Mouse (Mus musculus): ENCODE measurements around the gene Mrfap1. TPM values are rescaled to one million over a fixed set of nuclear protein-coding genes. Genes with fewer than 3 reads are reported as not detected.

The Mrfap1 gene
- total RNA-seq, 2 experiments from 2014 or later: 569 to 617 TPM

DNA sequence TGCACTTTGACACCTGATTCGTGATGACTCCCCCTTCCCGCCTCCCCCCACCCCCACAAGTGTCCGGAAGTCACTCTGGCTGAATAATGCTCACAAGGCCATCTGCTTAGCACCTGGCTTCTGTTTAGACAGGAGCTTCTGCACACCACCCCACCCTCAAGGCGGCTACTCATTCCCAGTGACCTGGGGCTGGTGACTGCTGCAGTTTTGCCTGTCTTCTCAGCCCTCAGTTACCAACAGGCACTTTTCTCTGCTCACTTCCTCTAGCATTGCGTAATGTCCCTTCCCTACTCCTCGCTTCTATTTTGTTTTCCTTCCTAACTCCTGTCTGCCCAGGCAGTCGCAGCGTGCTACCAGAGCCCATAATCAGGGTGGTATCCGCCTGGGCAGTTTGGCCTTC is 4.7 kb downstream of the Mrfap1 start:
- no peak for DNase-seq (ENCODE audit: extremely low spot score in 1 of 2, low spot score in 1 of 2)

DNA sequence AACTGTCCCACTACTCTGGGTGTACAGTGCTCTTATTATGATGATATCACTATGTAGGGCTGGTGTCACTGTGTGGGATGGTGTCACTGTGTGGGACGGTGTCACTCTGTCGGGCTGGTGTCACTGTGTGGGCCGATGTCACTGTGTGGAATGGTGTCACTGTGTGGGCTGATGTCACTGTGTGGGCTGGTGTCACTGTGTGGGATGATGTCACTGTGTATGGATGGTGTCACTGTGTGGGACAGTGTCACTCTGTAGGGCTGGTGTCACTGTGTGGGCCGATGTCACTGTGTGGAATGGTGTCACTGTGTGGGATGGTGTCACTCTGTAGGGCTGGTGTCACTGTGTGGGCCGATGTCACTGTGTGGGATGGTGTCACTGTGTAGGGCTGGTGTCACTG is 10.5 kb downstream of the Mrfap1 start:
- DNase-seq (ENCODE audit: extremely low spot score in 1 of 2, low spot score in 1 of 2): no peak

DNA sequence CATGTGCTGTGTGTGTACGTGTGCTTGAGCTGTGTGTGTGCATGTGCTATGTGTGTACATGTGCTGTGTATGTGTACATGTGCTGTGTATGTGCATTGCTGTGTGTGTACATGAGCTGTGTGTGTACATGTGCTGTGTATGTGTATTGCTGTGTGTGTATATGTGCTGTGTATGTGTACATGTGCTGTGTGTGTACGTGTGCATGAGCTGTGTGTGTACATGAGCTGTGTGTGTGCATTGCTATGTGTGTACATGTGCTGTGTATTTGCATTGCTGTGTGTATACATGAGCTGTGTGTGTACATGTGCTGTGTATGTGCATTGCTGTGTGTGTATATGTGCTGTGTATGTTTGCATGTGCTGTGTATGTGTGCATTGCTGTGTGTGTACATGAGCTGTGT is 17.1 kb downstream of the Mrfap1 start:
- no peak for DNase-seq (ENCODE audit: extremely low spot score in 1 of 2, low spot score in 1 of 2)

DNA sequence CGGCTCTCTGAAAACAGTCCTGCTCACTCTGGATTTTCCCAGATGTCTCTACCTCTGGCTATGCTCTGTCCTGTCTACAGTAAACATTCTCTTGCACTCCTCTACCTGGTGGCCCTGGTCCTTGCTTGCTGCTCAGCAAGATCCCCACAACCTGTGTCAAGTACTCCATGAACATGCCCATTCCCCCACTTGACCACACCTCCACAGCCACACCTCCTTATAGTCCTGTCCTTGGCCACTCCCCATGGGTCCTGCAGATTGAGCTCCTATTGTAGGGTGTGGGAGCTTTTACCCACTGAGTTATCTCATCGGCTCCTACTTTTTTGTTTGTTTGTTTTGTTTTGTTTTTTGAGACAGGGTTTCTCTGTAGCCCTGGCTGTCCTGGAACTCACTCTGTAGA is 17.7 kb downstream of the Mrfap1 start:
- no peak for DNase-seq (ENCODE audit: extremely low spot score in 1 of 2, low spot score in 1 of 2)

DNA sequence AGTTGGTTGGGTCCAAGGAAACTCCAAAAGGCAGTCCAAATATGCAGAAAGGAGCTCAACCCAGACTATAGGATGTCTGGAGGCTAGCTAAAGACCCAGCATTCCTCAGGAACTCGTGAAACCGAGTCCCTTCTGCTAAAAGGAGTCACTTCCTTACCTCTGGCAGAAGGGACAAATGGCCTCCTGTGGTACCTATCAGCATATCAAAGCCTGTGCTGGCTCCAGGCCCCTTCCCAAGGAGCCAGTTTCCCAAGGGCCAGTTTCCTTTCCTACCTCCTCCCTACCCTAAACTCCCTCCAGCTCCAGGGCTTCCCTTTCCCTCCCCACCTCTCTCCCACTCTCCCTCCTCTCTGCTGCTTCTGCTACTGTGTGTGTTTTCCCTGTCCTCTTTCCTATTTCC is 19.4 kb downstream of the Mrfap1 start:
- DNase-seq (ENCODE audit: extremely low spot score in 1 of 2, low spot score in 1 of 2): no peak

DNA sequence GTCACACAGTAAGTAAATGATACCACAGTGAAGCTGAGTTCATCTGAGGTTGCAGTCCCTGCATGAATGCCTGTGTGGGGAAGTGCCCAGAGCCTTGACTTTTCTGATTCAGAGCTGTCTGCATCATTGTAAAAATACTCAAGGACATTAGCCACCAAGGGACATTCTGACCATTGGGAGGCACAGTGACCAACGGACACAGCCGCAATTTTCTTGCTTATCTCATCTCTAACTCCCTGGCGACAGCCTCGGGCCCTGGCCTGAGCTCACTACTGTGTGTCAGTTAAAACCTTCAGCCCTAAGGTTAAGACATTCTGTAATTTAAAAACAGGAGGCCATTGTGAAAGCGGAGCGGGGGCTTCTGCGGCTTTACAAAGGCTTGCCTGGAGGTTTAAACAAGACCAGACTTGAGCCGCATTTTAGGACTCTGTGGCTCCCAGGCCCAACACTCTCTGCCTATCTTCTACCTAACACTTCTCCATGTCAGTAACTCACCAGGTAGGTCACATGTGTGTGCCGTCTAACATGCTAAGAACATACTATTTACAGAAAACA is 20.5 kb downstream of the Mrfap1 start:
- DNase-seq (ENCODE audit: extremely low spot score in 1 of 2, low spot score in 1 of 2): no peak

DNA sequence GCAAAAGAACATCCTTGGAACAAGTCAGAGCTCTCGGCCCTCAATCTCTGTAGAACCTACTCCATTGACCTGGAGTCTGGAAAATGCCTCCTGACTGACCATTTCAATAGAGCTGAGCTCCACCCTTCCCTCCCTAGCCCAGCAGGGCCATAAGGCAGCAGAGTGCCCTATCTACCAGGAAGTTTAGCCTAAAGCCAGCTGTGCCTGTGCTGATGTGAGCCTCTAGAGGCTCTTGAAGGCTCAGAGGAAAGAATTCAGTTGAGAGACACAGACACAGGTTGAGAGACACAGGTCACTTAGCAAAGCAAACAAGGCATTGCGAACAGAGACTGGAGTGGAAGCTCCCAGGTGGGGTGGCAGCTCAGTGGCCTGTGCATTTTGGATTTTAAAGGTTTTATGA is 21.3 kb downstream of the Mrfap1 start:
- no peak for DNase-seq (ENCODE audit: extremely low spot score in 1 of 2, low spot score in 1 of 2)

DNA sequence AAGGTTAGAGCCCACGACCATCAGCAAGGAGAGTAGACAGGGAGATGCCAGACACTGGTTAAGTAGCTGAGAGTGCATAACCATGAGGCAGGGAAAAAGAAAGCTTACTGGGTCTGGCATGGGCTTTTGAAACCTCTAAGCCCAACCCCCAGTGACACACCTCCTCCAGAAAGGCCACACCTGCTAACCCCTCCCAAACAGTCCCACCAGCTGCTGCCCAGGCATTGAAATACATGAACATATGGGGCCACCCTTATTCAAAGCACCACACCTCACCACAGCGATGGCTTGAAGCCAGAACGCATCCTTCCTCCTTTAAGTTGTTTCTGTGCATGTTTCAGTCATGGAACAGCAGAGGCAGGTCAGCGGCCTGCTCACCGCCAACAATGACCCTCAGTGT is 24.0 kb downstream of the Mrfap1 start:
- no peak for DNase-seq (ENCODE audit: extremely low spot score in 1 of 2, low spot score in 1 of 2)

DNA sequence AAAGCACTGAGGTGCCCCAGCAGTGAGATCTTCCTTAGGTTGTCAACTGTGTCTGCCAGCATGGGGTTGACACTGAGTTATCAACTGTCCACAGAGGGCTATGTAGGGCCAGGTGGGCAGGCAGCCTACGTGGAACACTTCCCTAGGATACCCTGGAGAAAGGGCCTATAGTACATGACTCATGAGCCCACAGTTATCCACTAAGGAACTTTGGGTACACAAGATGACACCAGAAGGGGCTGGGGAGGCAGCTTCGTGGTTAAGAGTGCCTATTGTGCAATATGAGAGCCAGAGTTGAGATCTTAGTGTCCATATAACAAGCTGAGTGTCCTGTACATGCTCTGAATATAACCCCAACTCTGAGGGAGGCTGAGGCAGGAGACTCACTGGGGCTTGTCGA is 27.0 kb downstream of the Mrfap1 start:
- no peak for DNase-seq (ENCODE audit: extremely low spot score in 1 of 2, low spot score in 1 of 2)

DNA sequence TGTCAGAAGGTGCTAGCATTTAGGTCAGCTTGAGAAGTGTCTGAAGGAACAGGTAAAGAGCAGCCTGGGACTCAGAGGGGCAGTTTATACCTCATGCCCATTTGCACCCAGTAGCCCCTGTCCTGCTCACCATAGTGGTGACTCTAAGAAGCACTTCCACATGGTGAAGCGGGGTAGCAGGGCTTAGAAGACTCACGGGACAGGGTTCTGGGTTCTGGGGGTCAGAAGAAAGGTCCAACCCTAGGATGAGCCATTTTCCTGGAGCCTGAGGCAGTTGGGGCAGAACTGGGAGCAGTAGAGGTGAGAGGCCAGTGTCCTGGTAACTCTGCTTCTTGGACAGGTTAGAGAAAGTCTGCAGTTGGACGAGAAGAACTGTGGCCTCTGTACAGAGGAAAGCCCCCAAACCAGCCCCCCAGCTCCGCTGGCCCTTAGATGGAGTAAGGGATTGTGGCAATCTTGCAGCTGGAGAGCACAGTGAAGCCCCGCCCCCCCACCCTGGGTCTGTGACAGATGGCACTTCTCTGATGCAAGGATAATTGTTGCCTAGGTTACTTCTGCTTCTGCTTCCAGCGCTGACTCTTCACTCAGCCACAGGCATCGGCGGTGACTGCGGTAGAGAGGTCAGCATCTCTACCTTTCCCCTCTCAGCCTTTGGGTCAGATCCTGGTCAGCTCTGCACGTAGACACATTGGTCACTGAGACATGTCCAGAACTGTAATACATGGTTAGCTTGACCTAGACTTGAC is 29.4 kb downstream of the Mrfap1 start:
- DNase-seq (ENCODE audit: extremely low spot score in 1 of 2, low spot score in 1 of 2): no peak

DNA sequence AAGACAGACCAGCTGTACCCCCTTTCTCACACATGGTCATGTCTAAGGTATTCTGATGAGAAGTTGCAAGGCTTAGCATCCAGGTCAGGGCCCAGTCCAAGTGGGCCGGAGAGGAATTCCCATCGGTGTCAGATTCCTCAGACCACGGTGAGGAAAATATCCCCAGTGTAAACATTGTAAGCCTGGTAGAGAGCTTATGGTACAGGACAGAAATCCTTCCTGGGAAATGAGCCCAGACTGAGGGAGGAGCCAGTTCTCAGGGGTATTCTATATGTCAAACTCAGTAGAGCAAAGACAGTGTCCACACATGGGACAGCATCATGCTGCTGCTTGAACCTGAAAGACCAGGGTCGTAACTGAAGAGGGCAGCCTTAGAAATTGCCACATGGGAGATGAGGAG is 36.7 kb downstream of the Mrfap1 start:
- no peak for DNase-seq (ENCODE audit: extremely low spot score in 1 of 2, low spot score in 1 of 2)

DNA sequence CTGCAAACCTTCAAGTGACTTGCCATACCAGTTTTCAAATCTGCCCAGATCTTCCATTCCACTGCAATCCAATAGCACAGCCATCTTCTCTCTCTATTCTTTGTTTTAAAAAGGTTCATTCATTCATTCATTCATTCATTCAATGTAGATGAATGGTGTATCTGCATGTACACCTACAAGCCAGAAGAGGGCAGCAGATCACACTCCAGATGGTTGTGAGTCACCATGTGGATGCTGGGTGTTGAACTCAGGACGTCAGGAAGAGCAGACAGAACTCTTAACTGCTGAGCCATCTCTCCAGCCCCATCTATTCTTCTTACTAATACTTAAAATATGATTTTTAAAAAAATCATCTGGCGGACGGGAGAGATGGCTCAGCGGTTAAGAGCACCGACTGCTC is 39.5 kb downstream of the Mrfap1 start:
- DNase-seq (ENCODE audit: extremely low spot score in 1 of 2, low spot score in 1 of 2): no peak

DNA sequence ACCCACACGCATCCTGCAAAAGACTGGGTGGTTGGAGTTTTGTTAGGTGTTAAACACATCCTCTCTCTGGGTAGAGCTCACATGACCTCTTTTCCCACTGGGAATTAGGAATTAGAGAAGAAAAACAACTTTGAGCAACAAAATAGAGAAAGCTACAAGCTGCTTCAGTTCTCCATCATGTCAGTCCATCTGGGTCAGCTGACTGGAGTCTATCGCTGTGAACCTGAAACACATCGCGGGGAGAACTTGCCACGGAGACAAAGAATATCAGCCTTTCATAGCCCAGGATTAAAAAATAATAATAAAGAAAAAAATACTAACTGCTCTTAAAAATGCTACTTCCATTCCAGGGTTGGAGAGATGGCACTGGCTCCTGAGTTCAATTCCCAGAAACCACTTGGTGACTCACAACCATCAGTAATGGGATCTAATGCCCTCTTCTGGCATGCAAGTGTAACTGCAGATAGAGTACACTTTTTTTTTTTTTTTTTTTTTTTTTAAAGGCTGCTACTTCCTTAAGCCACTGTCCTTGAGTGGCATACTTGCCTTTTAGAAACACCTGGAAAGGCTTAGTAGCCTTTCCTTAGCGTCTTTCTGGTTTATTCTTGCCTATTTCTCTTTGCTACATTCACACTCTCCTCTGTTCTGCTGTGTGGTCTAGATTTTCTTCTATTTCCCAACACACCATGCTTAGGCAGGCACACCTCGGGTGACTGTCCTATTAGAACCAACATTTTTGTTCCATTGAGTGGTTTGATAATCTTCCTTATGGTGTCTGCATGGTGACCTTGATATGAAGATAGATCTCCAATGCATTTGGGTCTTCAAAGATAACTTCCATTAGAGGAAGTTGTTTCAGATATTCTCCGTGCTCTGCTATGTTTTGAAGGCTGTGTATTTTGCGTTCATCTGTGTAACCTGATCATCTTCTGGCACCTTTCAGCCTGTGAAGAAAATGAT is 46.2 kb downstream of the Mrfap1 start:
- no peak for DNase-seq (ENCODE audit: extremely low spot score in 1 of 2, low spot score in 1 of 2)

DNA sequence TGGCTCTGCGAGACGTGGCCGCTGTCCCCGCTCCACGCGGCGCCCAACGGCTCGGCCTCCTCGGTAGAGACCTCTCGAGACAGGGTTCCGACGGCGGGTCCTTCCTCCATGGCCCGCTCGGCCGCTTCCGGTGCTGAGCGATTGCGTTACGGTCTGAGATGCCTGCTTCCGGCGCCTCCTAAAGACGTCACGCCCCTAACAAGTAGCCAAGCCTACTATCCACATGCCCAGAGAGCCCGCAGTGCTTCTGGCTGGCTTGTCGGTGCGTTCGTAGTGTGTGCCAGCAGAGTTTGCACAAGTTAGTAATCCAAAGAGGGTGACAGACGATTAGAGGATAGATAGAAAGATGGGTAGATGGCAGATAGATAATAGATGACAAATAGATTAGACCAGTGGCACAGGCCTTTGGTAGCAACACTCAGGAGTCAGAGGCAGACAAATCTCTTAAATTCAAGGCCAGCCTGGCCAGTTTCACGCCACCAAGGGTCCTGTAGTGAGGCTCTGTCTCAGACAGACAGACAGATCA is 48.0 kb downstream of the Mrfap1 start, which contains the start of gene Bloc1s4:
TSS of gene Bloc1s4 (minus strand) at position 115 of the 526 bp plus-strand sequence.
- peak; percentile 92 to 95 for DNase-seq (ENCODE audit: extremely low spot score in 1 of 2, low spot score in 1 of 2)

DNA sequence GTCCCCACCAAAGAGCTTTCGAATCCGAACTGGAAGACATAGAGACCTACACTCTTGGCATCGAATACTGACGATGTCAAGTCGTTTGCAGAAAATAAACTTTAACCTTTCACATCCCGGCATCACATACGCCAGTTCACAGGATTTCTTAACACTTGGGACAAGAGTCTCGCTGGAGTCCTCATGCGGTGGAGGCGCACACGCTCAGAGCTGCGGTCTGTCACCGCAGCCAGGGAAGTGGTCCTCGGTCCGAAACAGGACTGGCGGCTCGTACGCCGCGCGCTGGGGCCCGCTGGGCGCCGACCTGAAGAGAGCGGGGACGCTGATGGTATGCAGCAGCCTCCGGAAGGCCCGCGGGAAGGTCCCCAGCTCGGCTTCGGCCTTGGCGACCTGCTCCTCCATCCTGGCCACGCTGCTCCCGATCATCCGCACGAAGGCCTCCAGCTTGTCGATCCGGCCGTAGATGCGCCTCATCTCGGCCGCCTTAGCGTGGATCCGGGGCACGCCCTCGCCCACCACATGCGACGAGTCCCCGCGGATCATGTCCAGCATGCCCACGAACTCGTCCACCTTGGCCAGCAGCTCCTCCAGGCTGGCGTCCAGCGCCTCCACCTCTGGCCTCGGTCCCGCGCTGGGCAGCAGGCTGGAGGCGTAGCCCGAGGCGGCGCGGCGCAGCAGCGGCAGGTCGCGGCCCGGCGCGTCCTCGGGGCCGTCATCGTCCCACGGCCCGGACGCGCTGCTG is 48.6 kb downstream of the Mrfap1 start:
- DNase-seq (ENCODE audit: extremely low spot score in 1 of 2, low spot score in 1 of 2): peak in 1 of 2 experiments; percentile 30

DNA sequence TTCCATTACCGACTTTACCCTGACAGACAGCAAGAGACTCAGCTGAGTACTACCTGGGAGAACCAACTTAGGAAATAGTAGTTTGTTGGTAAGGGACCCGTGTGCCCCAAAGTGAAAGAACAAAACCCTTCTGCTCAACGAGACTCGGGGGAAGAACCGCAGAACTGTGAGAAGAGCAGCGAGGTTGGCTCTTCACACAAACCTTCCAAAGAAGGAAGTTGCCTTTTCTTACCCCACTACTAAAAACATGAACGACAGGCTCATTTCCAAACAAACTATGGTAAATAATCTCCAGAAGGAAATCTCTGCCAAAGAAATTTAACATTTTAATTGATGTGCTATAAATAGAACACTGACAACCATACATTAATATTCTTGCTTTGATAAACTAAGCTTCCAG is 49.5 kb downstream of the Mrfap1 start:
- no peak for DNase-seq (ENCODE audit: extremely low spot score in 1 of 2, low spot score in 1 of 2)
